Mouse (Mus musculus): ENCODE results near the gene Etaa1. TPM values are rescaled to one million over a fixed set of nuclear protein-coding genes. Genes with fewer than 3 reads are reported as not detected.

Gene Etaa1
- polyA plus RNA-seq (2012; rRNA removed): 7.5 TPM in 2 replicates

DNA sequence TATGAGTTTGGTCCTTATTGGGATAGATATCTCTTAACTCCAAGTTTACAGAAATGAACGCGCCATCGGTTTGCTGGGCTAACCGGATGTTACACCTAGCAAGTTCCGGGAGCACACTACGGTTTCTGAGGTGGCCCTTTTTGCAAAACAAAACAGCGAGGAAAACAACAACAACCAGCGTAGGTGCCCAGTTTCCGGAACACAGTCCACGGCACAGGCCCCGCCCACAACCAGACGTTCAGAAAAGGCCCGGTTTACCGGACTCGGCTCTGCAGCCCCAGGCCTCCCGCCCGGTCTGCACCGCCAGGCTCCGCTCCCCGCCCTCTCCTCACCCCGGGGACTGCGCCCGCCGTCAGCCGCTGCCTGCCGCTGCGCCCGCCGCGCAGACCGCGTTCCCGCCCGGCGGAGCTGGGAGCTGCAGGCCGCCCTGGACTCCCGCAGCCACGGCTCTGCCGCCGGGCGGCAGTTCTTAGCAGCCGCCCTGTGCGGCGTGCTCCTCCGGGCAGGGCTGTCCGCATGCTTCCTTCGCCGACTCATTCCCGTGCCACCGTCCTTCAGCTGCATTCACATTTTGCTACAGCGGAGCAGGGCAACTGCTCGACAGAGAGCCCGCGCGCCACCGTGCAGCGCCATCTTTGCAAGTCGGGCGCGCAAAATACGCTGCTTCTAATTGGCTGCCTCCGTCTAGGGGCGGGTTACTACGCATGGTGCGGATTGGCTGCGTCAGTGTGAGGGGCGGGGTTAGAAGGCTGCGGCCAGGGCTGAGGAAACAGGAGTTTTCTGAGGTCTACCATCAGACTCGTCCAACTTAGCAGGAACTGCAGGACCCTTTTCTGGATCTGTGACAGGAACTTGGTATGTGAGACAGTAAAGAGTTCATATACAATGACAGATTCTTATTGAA is at the start of gene Etaa1:
TSS of gene Etaa1 (minus strand) at position 645 of the 904 bp plus-strand sequence.
- TF ChIP-seq POLR2A (IDR thresholded peaks at IDR 0.05; ENCODE audit: borderline replicate concordance, extremely low read depth, insufficient read depth, insufficient read length, poor library complexity, severe bottlenecking) (peak; percentile 43; the same call in 1 of the 2 replicates), CTCF (IDR thresholded peaks at IDR 0.05; ENCODE audit: borderline replicate concordance, extremely low read depth, insufficient read depth, insufficient read length) (no peak)
- peak; percentile 98 for DNase-seq (ENCODE audit: low read depth)

DNA sequence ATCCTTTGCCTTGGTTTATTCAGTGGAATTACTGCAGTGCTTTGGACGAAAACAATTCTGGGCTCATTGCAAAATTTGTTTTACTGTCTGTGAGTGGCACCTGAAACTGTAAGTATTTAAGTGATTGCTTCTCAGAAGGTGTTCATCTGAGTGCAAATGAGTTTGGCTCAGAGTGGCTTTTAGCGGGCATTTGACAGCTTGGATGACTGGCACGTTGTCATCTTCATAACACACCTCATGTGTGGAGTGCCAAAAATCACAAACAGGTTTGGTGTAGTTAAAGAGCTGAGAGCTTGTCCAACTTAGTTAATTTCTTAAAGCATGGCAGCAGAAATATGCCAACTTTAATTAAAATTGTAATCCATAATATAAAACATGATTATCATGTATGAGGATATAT is 40.5 kb upstream of the Etaa1 start:
- peak; percentile 50 for DNase-seq (ENCODE audit: low read depth)
- TF ChIP-seq POLR2A (IDR thresholded peaks at IDR 0.05; ENCODE audit: borderline replicate concordance, extremely low read depth, insufficient read depth, insufficient read length, poor library complexity, severe bottlenecking) (no peak), CTCF (IDR thresholded peaks at IDR 0.05; ENCODE audit: borderline replicate concordance, extremely low read depth, insufficient read depth, insufficient read length) (no peak)

DNA sequence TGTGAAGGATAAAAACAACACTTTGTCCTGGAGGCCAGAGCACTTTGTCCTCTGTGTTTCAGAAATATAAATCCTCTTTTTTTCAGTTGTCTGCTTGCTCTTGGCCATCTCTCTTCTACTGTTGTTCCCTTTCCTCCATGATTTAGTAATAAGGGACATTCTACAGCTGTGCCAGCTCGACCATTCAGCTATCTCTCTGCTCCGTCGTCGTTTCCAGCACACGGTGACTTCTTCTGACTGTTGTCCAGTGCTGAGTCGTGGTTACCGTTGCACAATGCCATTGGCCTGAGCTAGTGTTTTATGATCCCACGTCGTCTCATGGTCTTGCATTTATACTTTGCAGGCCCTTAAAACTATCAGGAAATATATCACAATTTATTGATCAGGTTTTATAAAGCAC is 38.6 kb upstream of the Etaa1 start:
- no peak for TF ChIP-seq CTCF (IDR thresholded peaks at IDR 0.05; ENCODE audit: borderline replicate concordance, extremely low read depth, insufficient read depth, insufficient read length)
- DNase-seq (ENCODE audit: low read depth): no peak

DNA sequence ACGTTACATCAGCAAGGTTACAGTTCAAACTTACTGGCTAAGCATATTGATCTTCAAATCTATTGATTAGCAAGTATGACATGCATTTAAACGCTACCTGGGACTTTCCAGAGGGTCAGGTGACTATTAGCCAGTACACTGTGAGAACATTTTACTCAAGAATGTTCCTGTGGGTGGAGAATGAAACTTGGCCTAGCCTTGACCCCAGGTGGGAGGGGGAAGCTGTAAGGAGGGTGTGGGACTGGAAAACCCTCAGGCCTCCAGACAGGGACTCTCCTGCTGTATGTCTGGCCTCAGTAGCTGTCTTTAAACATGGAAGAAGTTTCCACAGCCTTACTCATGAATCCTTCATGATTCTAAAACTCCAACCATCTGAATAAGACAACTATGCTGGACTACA is 29.7 kb upstream of the Etaa1 start:
- no peak for TF ChIP-seq CTCF (IDR thresholded peaks at IDR 0.05; ENCODE audit: borderline replicate concordance, extremely low read depth, insufficient read depth, insufficient read length)
- TF ChIP-seq POLR2A (IDR thresholded peaks at IDR 0.05; ENCODE audit: borderline replicate concordance, extremely low read depth, insufficient read depth, insufficient read length, poor library complexity, severe bottlenecking): no peak
- no peak for DNase-seq (ENCODE audit: low read depth)

DNA sequence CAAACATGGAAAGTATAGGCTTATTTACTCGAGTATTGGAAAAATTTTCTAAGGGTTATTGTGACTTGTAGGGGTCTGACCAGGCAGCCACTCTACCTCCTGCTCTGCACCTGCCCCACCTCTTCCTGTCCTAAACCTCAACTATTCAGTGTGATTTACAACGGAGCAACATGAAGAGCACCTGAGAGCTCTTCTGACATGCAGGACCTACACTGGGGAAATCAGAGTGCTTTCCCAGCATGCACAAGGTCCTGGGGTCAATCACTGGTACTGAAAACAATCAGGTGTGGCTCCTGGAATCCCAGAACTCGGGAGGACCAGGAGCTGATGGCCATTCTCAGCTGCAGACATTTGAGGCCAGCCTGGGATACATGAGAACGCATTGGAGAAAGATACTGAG is 27.6 kb upstream of the Etaa1 start:
- no peak for TF ChIP-seq CTCF (IDR thresholded peaks at IDR 0.05; ENCODE audit: borderline replicate concordance, extremely low read depth, insufficient read depth, insufficient read length)
- no peak for DNase-seq (ENCODE audit: low read depth)

DNA sequence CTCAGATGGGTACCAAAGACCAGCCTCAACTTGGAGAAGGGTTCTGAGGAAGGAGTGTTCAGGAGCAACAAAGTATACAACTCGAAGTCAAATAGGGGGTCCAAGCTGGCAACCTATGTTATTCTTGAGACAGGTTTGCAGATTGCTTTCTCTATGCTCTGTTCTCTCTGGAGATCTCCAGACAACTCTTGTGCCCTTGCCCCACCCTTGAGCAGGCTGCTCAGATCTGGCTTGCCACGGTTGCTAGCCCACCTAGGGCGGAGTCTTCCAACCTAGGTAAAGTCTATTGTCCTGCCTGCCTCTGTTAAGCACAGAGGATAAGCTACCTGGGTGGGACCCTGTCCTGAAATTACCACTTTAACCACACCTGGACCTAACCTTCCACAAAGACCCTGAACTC is 21.9 kb upstream of the Etaa1 start:
- DNase-seq (ENCODE audit: low read depth): no peak
- TF ChIP-seq POLR2A (IDR thresholded peaks at IDR 0.05; ENCODE audit: borderline replicate concordance, extremely low read depth, insufficient read depth, insufficient read length, poor library complexity, severe bottlenecking): no peak
- no peak for TF ChIP-seq CTCF (IDR thresholded peaks at IDR 0.05; ENCODE audit: borderline replicate concordance, extremely low read depth, insufficient read depth, insufficient read length)

DNA sequence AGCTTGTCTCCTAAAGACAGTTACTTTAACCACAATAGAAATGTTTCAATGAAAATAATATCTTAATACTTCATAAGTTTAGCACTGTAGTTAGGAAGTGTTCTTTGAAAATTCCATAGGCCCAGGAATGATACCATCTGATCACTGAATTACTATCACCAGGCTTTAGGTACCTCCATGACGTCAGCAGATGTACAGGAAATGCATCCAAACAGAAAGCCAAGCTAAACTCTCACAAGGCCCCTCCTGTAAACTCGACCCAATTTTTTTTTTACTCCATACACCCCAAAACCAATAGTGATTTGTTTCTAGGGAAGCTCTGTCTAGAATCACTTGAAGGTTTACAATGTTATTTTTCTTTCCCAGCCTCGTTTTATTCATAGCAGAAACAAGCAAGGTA is 884 bp downstream of the Etaa1 start:
- DNase-seq (ENCODE audit: low read depth): peak; percentile 45
- no peak for TF ChIP-seq CTCF (IDR thresholded peaks at IDR 0.05; ENCODE audit: borderline replicate concordance, extremely low read depth, insufficient read depth, insufficient read length)
- no peak for TF ChIP-seq POLR2A (IDR thresholded peaks at IDR 0.05; ENCODE audit: borderline replicate concordance, extremely low read depth, insufficient read depth, insufficient read length, poor library complexity, severe bottlenecking)

DNA sequence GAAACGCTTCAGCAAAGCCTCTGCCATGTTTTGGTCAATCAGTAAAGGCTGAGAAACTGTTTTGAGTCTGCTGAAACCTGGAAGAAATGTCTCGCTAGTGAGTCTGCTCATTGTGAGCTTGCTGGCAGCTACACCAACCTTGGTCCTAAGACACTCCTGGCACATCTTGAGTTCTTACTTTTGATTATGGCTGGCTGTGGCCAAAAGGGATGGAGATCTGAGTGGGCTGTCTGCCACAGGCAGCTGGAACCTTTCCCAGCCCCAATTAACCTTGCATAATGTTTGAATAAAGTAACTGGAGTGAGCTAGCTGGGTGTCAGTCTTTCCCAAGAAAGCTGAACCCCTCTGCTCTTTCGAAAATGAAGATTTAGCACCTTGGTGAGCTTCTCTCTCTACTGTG is 2.3 kb downstream of the Etaa1 start:
- TF ChIP-seq POLR2A (IDR thresholded peaks at IDR 0.05; ENCODE audit: borderline replicate concordance, extremely low read depth, insufficient read depth, insufficient read length, poor library complexity, severe bottlenecking) (no peak), CTCF (IDR thresholded peaks at IDR 0.05; ENCODE audit: borderline replicate concordance, extremely low read depth, insufficient read depth, insufficient read length) (no peak)
- DNase-seq (ENCODE audit: low read depth): peak; percentile 94

DNA sequence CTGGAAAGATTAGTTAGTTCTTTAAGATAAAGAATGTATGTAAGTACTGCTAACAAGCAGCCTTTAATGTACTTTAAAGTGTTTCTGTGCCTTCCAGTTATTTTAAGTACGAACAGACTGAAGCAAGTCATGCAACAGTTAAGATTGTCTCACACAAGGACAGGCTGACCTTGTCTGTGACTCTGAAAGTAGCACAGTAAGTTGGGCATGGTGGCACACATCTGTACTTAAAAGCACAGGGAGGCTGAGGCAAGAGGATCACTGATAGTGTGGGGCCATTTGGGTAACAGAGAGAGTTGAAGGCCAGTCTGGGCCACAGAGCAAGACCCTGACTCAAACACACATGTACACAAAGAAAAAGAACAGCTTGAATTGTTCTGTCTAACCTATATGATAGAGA is 14.5 kb downstream of the Etaa1 start:
- no peak for DNase-seq (ENCODE audit: low read depth)
- TF ChIP-seq POLR2A (IDR thresholded peaks at IDR 0.05; ENCODE audit: borderline replicate concordance, extremely low read depth, insufficient read depth, insufficient read length, poor library complexity, severe bottlenecking): no peak
- TF ChIP-seq CTCF (IDR thresholded peaks at IDR 0.05; ENCODE audit: borderline replicate concordance, extremely low read depth, insufficient read depth, insufficient read length): no peak

DNA sequence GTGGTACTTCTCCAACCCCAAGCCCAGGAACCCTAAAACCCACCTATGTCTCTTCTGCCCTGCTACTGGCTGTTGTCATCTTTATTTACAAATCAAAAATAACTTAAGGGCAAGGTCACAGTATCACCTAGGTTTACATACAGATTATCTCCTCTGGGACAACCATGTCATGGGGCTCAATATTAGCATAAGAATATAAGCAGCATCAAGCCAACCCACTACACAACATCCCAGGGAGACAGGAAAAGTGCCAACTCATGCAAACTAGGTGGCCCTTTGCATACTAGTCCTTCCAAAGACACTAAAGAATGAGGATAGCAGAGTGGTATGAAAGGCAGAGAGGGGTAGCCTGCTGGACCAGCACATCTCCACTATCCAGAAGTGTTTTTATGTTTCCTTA is 15.7 kb downstream of the Etaa1 start:
- TF ChIP-seq POLR2A (IDR thresholded peaks at IDR 0.05; ENCODE audit: borderline replicate concordance, extremely low read depth, insufficient read depth, insufficient read length, poor library complexity, severe bottlenecking) (no peak), CTCF (IDR thresholded peaks at IDR 0.05; ENCODE audit: borderline replicate concordance, extremely low read depth, insufficient read depth, insufficient read length) (no peak)
- no peak for DNase-seq (ENCODE audit: low read depth)

DNA sequence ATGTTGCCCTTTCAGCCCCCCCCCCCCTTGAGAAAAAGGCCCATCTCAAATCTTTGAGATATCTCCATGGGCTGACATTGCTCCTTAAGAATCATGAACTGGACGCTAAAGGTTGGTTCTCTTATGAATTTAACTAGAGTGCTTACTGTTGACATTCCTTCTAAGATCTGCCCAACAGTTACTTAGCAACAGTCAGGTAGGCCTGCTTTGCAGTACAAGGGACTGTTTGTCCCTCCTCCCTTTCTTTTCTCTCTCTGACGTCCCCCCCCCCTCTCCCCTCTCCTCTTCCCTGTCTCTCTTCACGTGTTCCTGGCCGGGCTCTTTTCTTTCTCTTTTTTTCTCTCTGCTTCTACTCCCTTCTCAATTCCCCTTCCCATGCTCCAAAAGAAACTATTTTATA is 35.8 kb downstream of the Etaa1 start:
- DNase-seq (ENCODE audit: low read depth): no peak
- TF ChIP-seq POLR2A (IDR thresholded peaks at IDR 0.05; ENCODE audit: borderline replicate concordance, extremely low read depth, insufficient read depth, insufficient read length, poor library complexity, severe bottlenecking) (no peak), CTCF (IDR thresholded peaks at IDR 0.05; ENCODE audit: borderline replicate concordance, extremely low read depth, insufficient read depth, insufficient read length) (no peak)

DNA sequence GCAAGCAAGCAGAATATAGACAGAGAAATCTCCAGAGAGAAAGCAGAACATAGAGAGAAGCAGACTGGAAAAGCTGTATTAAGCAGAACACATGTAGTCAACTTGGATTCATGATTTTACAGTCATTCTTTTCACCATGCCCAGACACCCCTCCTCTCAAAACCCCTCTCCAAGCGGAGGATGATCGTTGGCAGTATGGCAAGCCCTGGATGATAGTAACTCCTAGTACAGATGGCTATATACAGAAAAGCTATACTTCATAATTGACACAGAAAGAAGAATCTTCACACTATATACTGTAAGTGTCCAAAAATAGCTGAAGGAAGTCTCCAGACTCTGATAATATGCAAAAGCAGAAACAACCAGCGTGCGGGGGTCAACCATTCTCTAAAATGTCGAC is 36.6 kb downstream of the Etaa1 start:
- peak; percentile 4 for DNase-seq (ENCODE audit: low read depth)
- TF ChIP-seq CTCF (IDR thresholded peaks at IDR 0.05; ENCODE audit: borderline replicate concordance, extremely low read depth, insufficient read depth, insufficient read length) (no peak), POLR2A (IDR thresholded peaks at IDR 0.05; ENCODE audit: borderline replicate concordance, extremely low read depth, insufficient read depth, insufficient read length, poor library complexity, severe bottlenecking) (no peak)
